Mouse (Mus musculus) urinary bladder, postnatal 25 days (tissue): Measurements from ENCODE around the gene Adk.
"Not testable (repeated sequence)": the region's sequence is repeated elsewhere in the genome, so short reads cannot be mapped to it uniquely, and the experiment has no call there.

Experiments used
- DNase-seq: peaks from one replicate; pipeline ENCODE4 v3.0.0; 2022; ENCODE audit warnings: low spot score

Gene Adk

GRCm38 (mm10) chr14:21064321-21064720 lies 11.9 kb downstream of the Adk start:
- no peak for DNase-seq

- DNase-seq, result no peak
Measured at GRCm38 (mm10) chr14:21065490-21066162, 13.3 kb downstream of the Adk start.

- no peak for DNase-seq
Measured at GRCm38 (mm10) chr14:21069594-21069993, 17.2 kb downstream of the Adk start.

- DNase-seq, result no peak
Measured at GRCm38 (mm10) chr14:21073981-21074380, 21.6 kb downstream of the Adk start.

GRCm38 (mm10) chr14:21074398-21075320 lies 22.3 kb downstream of the Adk start:
- DNase-seq, result no peak

- peak; percentile 92 for DNase-seq
Measured at GRCm38 (mm10) chr14:21075751-21076500, 23.6 kb downstream of the Adk start.

- DNase-seq, result no peak
Measured at GRCm38 (mm10) chr14:21076501-21077194, 24.3 kb downstream of the Adk start.

GRCm38 (mm10) chr14:21077939-21078338 lies 25.6 kb downstream of the Adk start:
- DNase-seq, result no peak

- DNase-seq, result no peak
Measured at GRCm38 (mm10) chr14:21078511-21078910, 26.1 kb downstream of the Adk start.

GRCm38 (mm10) chr14:21082823-21083222 lies 30.4 kb downstream of the Adk start:
- no peak for DNase-seq

GRCm38 (mm10) chr14:21085666-21086065 lies 33.3 kb downstream of the Adk start:
- DNase-seq, result no peak

- no peak for DNase-seq
Measured at GRCm38 (mm10) chr14:21086106-21086505, 33.7 kb downstream of the Adk start.

GRCm38 (mm10) chr14:21086827-21087351 lies 34.5 kb downstream of the Adk start:
- DNase-seq, result no peak

- no peak for DNase-seq
Measured at GRCm38 (mm10) chr14:21087390-21088060, 35.2 kb downstream of the Adk start.

GRCm38 (mm10) chr14:21088731-21089130 lies 36.4 kb downstream of the Adk start:
- no peak for DNase-seq

GRCm38 (mm10) chr14:21090400-21090799 lies 38.0 kb downstream of the Adk start:
- DNase-seq, result no peak

GRCm38 (mm10) chr14:21090930-21091486 lies 38.6 kb downstream of the Adk start:
- no peak for DNase-seq

GRCm38 (mm10) chr14:21094161-21094560 lies 41.8 kb downstream of the Adk start:
- DNase-seq, result not testable (repeated sequence)

- no peak for DNase-seq
Measured at GRCm38 (mm10) chr14:21096279-21096678, 43.9 kb downstream of the Adk start.

GRCm38 (mm10) chr14:21096689-21097088 lies 44.3 kb downstream of the Adk start:
- DNase-seq, result no peak

GRCm38 (mm10) chr14:21099371-21099770 lies 47.0 kb downstream of the Adk start:
- no peak for DNase-seq
